Mouse (Mus musculus): Measurements from ENCODE around the gene Sv2a. TPM values are rescaled to one million over a fixed set of nuclear protein-coding genes. Genes with fewer than 3 reads are reported as not detected.

Gene Sv2a
- polyA plus RNA-seq (2014; fragmentation: Illumina TruSeq; extraction: RNeasy Lipid Tissue Mini Kit (QIAGEN cat#74804); ENCODE audit: low replicate concordance): 0.11 TPM

DNA sequence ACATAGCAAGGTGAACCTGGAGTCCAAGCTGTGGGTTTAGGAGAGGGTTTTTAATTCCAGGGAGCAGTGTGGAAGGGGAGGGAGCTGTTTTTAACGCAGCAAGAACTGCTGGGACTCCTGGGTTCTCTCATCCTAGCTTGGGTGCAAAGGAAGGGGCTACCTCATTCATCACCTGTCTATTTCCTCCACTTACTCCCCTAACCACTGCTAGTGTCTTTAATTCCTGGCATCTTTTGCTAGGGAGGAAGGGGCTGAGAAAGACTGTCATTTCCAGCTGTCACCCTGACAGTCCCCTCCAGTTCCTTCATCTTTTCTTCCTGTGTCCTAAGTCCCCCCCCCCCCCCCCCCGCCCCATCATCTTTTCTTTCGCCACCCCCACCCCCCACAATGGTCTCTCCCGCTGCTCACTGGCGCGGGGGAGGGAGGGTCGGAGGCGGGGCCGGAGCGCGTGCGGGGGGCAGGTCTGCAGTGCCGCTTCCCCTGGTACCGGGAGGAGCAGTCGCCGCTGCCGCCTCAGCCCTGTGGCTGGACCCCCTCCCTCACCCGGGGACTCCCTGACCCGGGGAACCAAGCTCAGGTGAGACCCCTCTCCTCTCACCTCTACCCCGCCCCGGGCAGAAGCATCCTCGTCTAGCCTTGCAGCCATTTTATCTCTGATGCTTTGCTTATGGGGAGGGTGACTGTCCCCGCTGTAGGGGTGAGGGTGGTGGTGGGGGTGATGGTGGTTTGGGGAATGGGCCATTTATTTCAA, at the start of gene Sv2a:
Gene Sv2a (plus strand): TSS at position 425 of the 751 bp plus-strand sequence.

DNA sequence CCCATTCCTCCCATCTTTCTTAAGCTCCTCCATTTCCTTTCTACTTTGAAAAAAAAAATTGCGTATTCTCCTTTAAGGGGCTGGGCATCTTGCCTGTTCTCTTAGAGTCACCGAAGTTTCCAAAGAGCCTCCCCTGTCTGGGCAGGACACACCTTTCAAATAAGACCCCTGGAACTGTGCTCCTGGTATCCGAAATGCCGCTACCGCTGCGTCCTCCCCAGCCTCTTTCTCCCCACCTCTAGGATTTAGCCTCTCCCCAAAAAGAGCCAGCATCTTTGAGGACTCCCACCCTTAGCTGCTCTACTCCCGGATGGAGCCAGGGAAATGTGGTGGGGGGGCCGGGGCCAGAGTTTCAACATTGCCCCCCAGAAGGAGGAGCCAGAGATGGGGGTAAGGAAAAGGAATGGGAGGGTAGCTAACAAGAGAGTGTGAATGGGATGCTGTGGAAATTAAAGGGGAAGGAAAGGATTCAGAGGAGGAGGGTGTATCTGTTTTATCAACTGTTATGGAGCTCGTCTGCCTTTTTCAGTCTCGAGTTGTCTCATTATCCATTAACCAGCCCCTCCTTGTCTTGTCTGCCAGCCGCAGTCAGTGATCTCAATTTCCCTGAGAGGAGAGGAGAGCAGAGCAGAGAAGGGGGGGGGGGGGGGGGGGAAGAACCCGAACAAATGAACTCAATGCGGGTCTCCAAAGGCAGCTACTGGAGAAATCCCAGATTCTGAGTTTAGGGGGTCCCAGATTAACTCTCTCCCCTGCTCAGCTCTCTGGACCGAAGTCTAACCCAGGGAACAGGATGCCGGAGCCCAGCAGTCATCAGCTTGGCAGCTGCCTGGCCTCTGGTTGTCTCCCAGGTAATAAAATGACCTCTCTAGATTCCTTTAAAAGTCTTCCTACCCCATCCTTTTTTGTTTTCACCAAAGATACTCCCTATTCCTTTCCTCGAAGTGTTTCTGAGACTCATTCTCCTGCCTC, 18.8 kb upstream of the Sv2a start, which contains the start of gene Mtmr11:
Gene Mtmr11 (plus strand): TSS at position 136 of the 972 bp plus-strand sequence.

DNA sequence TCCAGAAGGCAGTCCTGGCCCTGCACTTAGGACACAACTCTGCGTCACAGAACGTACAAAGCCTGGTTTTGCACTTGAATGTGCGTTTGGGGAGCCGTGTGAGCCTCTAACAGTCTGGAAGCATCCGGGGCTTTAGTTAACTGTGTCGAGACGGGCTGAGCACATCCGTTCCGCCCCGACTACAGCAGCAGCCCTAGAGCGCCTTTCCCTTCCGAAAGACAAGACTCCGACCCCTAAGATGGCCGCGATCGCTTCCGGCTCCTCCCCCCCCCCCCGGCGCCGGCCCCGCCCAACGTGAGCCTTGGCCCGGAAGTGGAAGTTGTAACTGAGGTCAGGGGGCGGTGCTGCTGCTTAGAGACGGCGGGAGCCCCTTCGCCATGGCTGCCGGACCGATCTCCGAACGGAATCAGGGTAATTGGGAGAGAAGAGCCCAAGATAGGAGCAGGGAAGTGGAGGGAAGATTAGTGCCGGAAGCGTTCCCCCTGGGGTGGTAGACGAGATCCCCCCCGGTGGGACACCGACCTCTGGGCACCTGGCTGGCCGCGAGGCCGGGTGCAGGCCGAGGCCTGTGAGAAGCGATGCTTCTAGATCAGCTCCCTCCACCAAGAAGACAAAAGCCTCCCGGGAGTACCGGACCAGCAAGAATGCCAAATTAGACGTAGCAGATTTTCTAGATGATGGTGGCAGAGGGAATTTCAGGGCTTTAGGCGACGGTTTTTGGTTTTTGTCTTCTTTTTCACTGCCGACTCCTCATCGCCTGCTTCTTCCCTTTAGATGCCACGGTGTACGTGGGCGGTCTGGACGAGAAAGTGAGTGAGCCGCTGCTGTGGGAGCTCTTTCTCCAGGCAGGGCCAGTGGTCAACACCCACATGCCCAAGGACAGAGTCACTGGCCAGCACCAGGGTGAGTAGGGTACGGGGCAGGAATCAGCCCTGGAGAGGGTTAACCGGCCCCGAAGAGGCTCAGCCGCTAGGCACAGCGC, 8.5 kb upstream of the Sv2a start, which contains the start of gene Sf3b4:
Gene Sf3b4 (plus strand): TSS at position 136 of the 982 bp plus-strand sequence.

GRCm38 (mm10) chr3:96219661-96220130, 38.7 kb downstream of the Sv2a start, which contains the start of the genes Bola1 and Hist2h2ab:
Gene Bola1 (minus strand): TSS chr3:96219709.
Gene Hist2h2ab (plus strand): TSS chr3:96219865.

GRCm38 (mm10) chr3:96220765-96221639, 40.1 kb downstream of the Sv2a start, which contains the start of the genes Hist2h2ac and Hist2h2be:
Gene Hist2h2ac (minus strand): TSS chr3:96220880.
Gene Hist2h2be (plus strand): TSS chr3:96221119.

DNA sequence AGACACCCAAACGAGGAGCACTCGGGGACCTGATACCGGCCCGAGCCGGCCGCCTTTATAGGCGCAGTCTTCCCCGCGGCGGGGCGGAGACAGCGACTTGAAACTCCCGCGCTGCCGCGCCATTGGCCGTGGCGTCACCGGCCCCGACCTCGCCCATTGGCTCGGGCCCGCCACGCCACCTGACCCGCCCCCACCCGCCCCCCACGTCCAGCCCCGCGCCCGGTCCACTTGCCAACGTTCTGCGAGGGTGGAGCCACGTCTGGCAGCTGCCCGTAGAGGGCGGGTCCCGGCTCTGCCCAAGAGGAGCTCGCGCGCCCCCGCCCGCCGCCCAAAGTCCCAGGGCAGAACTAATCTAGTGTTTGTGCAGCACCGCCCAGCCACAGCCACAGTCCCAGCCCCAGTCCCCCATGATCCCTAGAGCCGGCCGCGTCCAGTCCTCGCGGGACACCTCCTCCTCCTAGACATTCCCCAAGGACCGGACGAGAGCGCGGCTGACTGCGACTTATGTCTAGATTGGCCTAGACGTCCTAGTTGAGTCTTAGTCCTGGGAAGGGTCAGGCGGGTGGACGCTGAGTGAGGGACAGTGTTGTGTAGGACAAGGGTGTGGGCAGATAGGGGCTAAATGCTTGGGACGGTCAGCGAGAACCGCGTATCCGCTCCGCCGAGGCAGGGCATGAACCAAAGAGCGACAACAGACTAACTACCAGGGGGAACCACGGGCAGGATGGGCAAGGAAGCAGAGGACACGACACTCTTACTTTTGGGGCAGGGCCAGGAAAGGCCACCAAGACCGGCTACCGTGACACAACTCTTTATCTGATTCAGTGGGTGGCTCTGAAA, 58.2 kb downstream of the Sv2a start, which contains the start of gene Hist2h3c2:
Gene Hist2h3c2 (minus strand): TSS at position 174 of the 840 bp plus-strand sequence.

GRCm38 (mm10) chr3:96239949-96240798, 59.2 kb downstream of the Sv2a start, which contains the start of gene Hist2h2aa2:
Gene Hist2h2aa2 (minus strand): TSS chr3:96240276.

Other genes starting within 250 kb of the Sv2a start
- gene Plekho1, start 185.2 kb upstream of the Sv2a start, polyA plus RNA-seq (2014; fragmentation: Illumina TruSeq; extraction: RNeasy Lipid Tissue Mini Kit (QIAGEN cat#74804); ENCODE audit: low replicate concordance): 2.0 TPM
- 43.1 TPM for gene Vps45, start 122.7 kb upstream of the Sv2a start, polyA plus RNA-seq (2014; fragmentation: Illumina TruSeq; extraction: RNeasy Lipid Tissue Mini Kit (QIAGEN cat#74804); ENCODE audit: low replicate concordance)
- gene Otud7b, start 76.6 kb upstream of the Sv2a start, polyA plus RNA-seq (2014; fragmentation: Illumina TruSeq; extraction: RNeasy Lipid Tissue Mini Kit (QIAGEN cat#74804); ENCODE audit: low replicate concordance): 18.3 TPM
- 8.0 TPM for gene Mtmr11, start 19.1 kb upstream of the Sv2a start, polyA plus RNA-seq (2014; fragmentation: Illumina TruSeq; extraction: RNeasy Lipid Tissue Mini Kit (QIAGEN cat#74804); ENCODE audit: low replicate concordance)
- gene Sf3b4, start 8.8 kb upstream of the Sv2a start, polyA plus RNA-seq (2014; fragmentation: Illumina TruSeq; extraction: RNeasy Lipid Tissue Mini Kit (QIAGEN cat#74804); ENCODE audit: low replicate concordance): 9.9 TPM
- 1.8 TPM for gene Bola1, start 38.6 kb downstream of the Sv2a start, polyA plus RNA-seq (2014; fragmentation: Illumina TruSeq; extraction: RNeasy Lipid Tissue Mini Kit (QIAGEN cat#74804); ENCODE audit: low replicate concordance)
- gene Hist2h2ab, start 38.7 kb downstream of the Sv2a start, polyA plus RNA-seq (2014; fragmentation: Illumina TruSeq; extraction: RNeasy Lipid Tissue Mini Kit (QIAGEN cat#74804); ENCODE audit: low replicate concordance): not detected
- gene Hist2h2ac, start 39.7 kb downstream of the Sv2a start, polyA plus RNA-seq (2014; fragmentation: Illumina TruSeq; extraction: RNeasy Lipid Tissue Mini Kit (QIAGEN cat#74804); ENCODE audit: low replicate concordance): not detected
- 9.9 TPM for gene Hist2h2be, start 40.0 kb downstream of the Sv2a start, polyA plus RNA-seq (2014; fragmentation: Illumina TruSeq; extraction: RNeasy Lipid Tissue Mini Kit (QIAGEN cat#74804); ENCODE audit: low replicate concordance)
- gene Hist2h3c2, start 58.0 kb downstream of the Sv2a start, polyA plus RNA-seq (2014; fragmentation: Illumina TruSeq; extraction: RNeasy Lipid Tissue Mini Kit (QIAGEN cat#74804); ENCODE audit: low replicate concordance): 1.3 TPM
- gene Hist2h2aa2, start 59.1 kb downstream of the Sv2a start, polyA plus RNA-seq (2014; fragmentation: Illumina TruSeq; extraction: RNeasy Lipid Tissue Mini Kit (QIAGEN cat#74804); ENCODE audit: low replicate concordance): not detected
- not detected for gene Hist2h2aa1, start 64.3 kb downstream of the Sv2a start, polyA plus RNA-seq (2014; fragmentation: Illumina TruSeq; extraction: RNeasy Lipid Tissue Mini Kit (QIAGEN cat#74804); ENCODE audit: low replicate concordance)
- gene Hist2h3c1, start 65.5 kb downstream of the Sv2a start, polyA plus RNA-seq (2014; fragmentation: Illumina TruSeq; extraction: RNeasy Lipid Tissue Mini Kit (QIAGEN cat#74804); ENCODE audit: low replicate concordance): 23.6 TPM
- gene Hist2h4, start 82.2 kb downstream of the Sv2a start, polyA plus RNA-seq (2014; fragmentation: Illumina TruSeq; extraction: RNeasy Lipid Tissue Mini Kit (QIAGEN cat#74804); ENCODE audit: low replicate concordance): not detected
- gene Hist2h3b, start 87.5 kb downstream of the Sv2a start, polyA plus RNA-seq (2014; fragmentation: Illumina TruSeq; extraction: RNeasy Lipid Tissue Mini Kit (QIAGEN cat#74804); ENCODE audit: low replicate concordance): not detected
- not detected for gene Hist2h2bb, start 88.6 kb downstream of the Sv2a start, polyA plus RNA-seq (2014; fragmentation: Illumina TruSeq; extraction: RNeasy Lipid Tissue Mini Kit (QIAGEN cat#74804); ENCODE audit: low replicate concordance)
- 1.2 TPM for gene Fcgr1, start 112.8 kb downstream of the Sv2a start, polyA plus RNA-seq (2014; fragmentation: Illumina TruSeq; extraction: RNeasy Lipid Tissue Mini Kit (QIAGEN cat#74804); ENCODE audit: low replicate concordance)